Mouse (Mus musculus) embryonic facial prominence, embryonic 15.5 days (tissue): Measurements from ENCODE around the gene Caprin1. TPM values are rescaled to one million over a fixed set of nuclear protein-coding genes. Genes with fewer than 3 reads are reported as not detected.

Source experiments
- ATAC-seq: fragments of 200-750 bp; cut with Nextera tagmentation; 2 replicates; pipeline ENCODE4 v1.8.0; 2017; ENCODE audit warnings: low read depth, moderate TSS enrichment; ENCODE audit not compliant: insufficient number of reproducible peaks, low FRiP score, low TSS enrichment
- H3K27ac ChIP-seq: fragments of 300-500 bp; sonication (generic); replicated peaks from 2 replicates; pipeline ENCODE4 v1.5.1; 2015; ENCODE audit warnings: mild to moderate bottlenecking, inconsistent platforms
- H3K27me3 ChIP-seq: fragments of 300-500 bp; sonication (generic); 2 replicates; pipeline ENCODE4 v1.6.1; 2015; ENCODE audit warnings: inconsistent platforms
- H3K36me3 ChIP-seq: fragments of 300-500 bp; sonication (generic); 2 replicates; pipeline ENCODE4 v1.6.1; 2015; ENCODE audit warnings: mild to moderate bottlenecking, inconsistent platforms
- H3K4me1 ChIP-seq: fragments of 300-500 bp; sonication (generic); 2 replicates; pipeline ENCODE4 v1.6.1; 2015; ENCODE audit warnings: inconsistent platforms
- H3K4me2 ChIP-seq: fragments of 300-500 bp; sonication (generic); replicated peaks from 2 replicates; pipeline ENCODE4 v1.6.1; 2015; ENCODE audit warnings: mild to moderate bottlenecking, inconsistent platforms
- H3K4me3 ChIP-seq: fragments of 300-500 bp; sonication (generic); replicated peaks from 2 replicates; pipeline ENCODE4 v1.5.1; 2015; ENCODE audit warnings: mild to moderate bottlenecking, inconsistent platforms
- H3K9ac ChIP-seq: fragments of 300-500 bp; sonication (generic); 2 replicates; pipeline ENCODE4 v1.6.1; 2015; ENCODE audit warnings: inconsistent platforms
- H3K9me3 ChIP-seq: fragments of 300-500 bp; sonication (generic); replicated peaks from 2 replicates; pipeline ENCODE4 v1.6.1; 2016; ENCODE audit warnings: inconsistent platforms
- WGBS: fragments of 180-500 bp; shearing (Covaris S2); methylation state at CpG from one replicate; pipeline ENCODE4 v1.1.7; 2015; 5-methylcytosine and 5-hydroxymethylcytosine counted together
- polyA plus RNA-seq: library from polyadenylated mRNA; unstranded; fragments of >200 nt; fragmentation: Nextera tagmentation; extraction: Ambion mirVana; gene quantifications from 2 replicates; pipeline ENCODE4 v1.2.1, GENCODE M21; 2015

Gene Caprin1
- polyA plus RNA-seq, 1 experiment from 2014 or later = 248 TPM

DNA sequence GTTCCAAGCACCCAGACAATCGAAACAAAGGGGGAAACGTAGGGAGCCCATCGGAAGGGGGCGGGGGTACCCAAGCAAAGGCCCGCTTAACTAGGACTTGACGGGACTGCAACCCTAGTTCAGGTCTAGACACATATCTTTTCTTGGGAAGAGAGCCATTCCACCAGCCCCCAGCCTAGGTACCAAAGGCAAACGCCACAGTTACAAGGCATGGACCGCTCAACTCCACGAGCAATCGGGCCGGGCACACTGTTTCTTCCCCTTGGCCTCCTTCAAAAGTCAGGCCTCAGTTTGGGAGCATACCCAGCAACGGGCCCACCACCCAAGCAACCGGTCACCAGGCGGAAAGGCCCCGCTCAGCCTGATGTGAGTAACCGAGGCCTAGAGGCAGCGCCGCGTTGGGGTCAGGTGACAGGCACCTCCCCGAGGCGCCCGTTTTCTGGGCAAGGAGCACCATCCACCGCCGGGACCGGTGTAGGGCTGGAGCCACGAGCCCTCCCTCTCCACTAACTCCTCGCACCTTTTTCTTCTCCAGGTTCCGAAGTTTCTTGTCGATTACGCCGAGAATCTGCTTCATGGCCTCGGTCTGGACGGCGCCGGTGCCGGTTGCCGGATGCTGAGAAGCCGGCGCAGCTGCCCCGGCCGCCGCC is 1.1 kb downstream of the Caprin1 start:
- Histone ChIP-seq H3K4me3 (peak overlapping the region; percentile 95), H3K4me1 (peaks cover 17% of the 10 kb centered on the region), H3K4me2 (peak overlapping the region; percentile 71), H3K9me3 (no peaks in the 10 kb centered on the region), H3K36me3 (peaks cover 20% of the 10 kb centered on the region), H3K27me3 (no peaks in the 10 kb centered on the region), H3K9ac (peak overlapping the region; percentile 95), H3K27ac (peak overlapping the region; percentile 100)
- under 1% methylated on average over 42 of the region's 42 CpGs for WGBS
- ATAC-seq = no peak

GRCm38 (mm10) chr2:103795843-103796210 is 1.6 kb downstream of the Caprin1 start:
- Histone ChIP-seq H3K27ac (peak overlapping the region; percentile 100), H3K4me1 (peaks cover 20% of the 10 kb centered on the region), H3K36me3 (peaks cover 24% of the 10 kb centered on the region), H3K27me3 (no peaks in the 10 kb centered on the region), H3K4me3 (peak overlapping the region; percentile 95), H3K4me2 (peak overlapping the region; percentile 71), H3K9ac (peak overlapping the region; percentile 95), H3K9me3 (no peaks in the 10 kb centered on the region)
- 0% methylated on average over 11 of the region's 11 CpGs for WGBS
- ATAC-seq = peak; percentile 80

DNA sequence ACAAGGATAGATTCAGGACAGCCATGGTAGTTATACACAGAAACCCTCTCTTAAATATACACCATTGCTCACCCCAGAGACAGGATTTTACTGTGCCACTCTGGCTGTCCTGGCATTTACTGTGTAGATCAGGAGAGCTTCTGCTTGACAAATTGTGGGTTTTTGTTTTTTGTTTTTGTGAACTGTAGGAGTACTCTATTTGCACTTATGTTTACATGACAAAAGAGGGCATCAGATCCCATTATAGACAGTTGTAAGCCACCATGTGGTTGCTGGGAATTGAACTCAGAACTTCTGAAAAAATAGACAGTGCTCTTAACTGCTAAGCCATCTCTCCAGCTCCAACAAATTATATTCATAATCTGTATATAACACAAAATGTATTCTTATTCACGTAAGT is 5.4 kb downstream of the Caprin1 start:
- Histone ChIP-seq H3K9me3 (no peaks in the 10 kb centered on the region), H3K27me3 (no peaks in the 10 kb centered on the region), H3K9ac (no peak overlapping the region), H3K36me3 (peaks cover 39% of the 10 kb centered on the region), H3K4me1 (peaks cover 20% of the 10 kb centered on the region), H3K27ac (no peak overlapping the region), H3K4me3 (no peak overlapping the region), H3K4me2 (no peak overlapping the region)
- WGBS = 97% methylated on average over 1 of the region's 1 CpGs
- ATAC-seq = no peak

- Histone ChIP-seq H3K4me1 (peaks cover 4% of the 10 kb centered on the region; the same call in 1 of the 2 replicates), H3K4me3 (no peak overlapping the region), H3K9me3 (no peaks in the 10 kb centered on the region), H3K9ac (no peak overlapping the region), H3K27ac (no peak overlapping the region), H3K27me3 (no peaks in the 10 kb centered on the region), H3K36me3 (peaks cover 25% of the 10 kb centered on the region), H3K4me2 (no peak overlapping the region)
- WGBS = 98% methylated on average over 1 of the region's 1 CpGs
- ATAC-seq = no peak
These were observed 11.7 kb downstream of the Caprin1 start for GRCm38 (mm10) chr2:103785735-103786134.

GRCm38 (mm10) chr2:103784621-103785020 is 12.8 kb downstream of the Caprin1 start:
- Histone ChIP-seq H3K4me1 (peaks cover 4% of the 10 kb centered on the region; the same call in 1 of the 2 replicates), H3K9me3 (no peaks in the 10 kb centered on the region), H3K27ac (no peak overlapping the region), H3K4me3 (no peak overlapping the region), H3K36me3 (peaks cover 29% of the 10 kb centered on the region), H3K9ac (no peak overlapping the region), H3K4me2 (no peak overlapping the region), H3K27me3 (no peaks in the 10 kb centered on the region)
- WGBS = 80% methylated on average over 4 of the region's 4 CpGs
- no peak for ATAC-seq

DNA sequence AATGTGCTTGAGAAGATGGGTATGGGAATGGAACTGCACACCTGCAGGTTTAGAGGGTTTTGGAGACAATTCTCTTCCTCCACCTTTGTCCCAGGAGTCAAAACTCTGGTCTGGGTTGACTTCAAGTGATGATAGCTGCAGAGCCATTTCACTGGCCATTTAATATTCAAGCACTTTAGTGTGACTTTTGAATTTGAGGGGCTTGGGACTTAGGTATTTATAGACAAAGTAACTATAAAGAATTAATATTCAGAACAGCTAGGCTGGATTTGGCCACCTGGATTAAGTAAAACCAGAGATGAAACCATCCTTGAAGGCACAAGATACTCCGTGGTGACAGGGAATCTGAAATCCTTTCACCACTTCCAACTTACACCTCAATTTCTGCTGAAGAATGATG is 35.0 kb downstream of the Caprin1 start:
- 44% methylated on average over 1 of the region's 1 CpGs for WGBS
- H3K4me1 ChIP-seq = peaks cover 13% of the 10 kb centered on the region; the same call in 1 of the 2 replicates
- peak overlapping the region; percentile 80; the same call in 1 of the 2 replicates for H3K4me2 ChIP-seq
- H3K27ac ChIP-seq = no peak overlapping the region
- no peaks in the 10 kb centered on the region for H3K27me3 ChIP-seq
- peaks cover 16% of the 10 kb centered on the region for H3K36me3 ChIP-seq
- no peak overlapping the region for H3K9ac ChIP-seq
- no peak for ATAC-seq
- no peaks in the 10 kb centered on the region for H3K9me3 ChIP-seq
- H3K4me3 ChIP-seq = no peak overlapping the region

DNA sequence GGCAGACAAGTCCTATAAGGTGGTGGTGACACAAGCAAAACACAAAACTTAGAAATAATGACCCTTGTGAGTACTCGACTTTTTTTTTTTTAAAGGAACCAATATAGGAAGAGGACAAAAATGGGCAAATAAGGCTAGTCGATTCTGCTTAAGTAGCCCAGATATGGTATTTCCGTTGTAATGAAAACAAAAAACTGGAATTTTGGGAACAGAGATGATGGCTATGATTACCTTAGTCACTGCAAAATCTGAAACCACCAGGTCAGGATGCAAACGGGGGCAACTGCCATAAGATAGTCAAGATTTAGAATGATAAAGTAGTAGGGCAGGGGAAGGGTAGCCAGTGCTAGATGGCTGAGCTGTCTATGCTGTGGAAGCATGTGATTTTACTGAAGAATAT is 35.5 kb downstream of the Caprin1 start:
- Histone ChIP-seq H3K9me3 (no peaks in the 10 kb centered on the region), H3K27ac (no peak overlapping the region), H3K4me3 (peak overlapping the region; percentile 87), H3K9ac (no peak overlapping the region), H3K4me1 (peaks cover 13% of the 10 kb centered on the region; the same call in 1 of the 2 replicates), H3K27me3 (no peaks in the 10 kb centered on the region), H3K4me2 (peak overlapping the region; percentile 80), H3K36me3 (peaks cover 19% of the 10 kb centered on the region)
- 32% methylated on average over 4 of the region's 4 CpGs for WGBS
- no peak for ATAC-seq

DNA sequence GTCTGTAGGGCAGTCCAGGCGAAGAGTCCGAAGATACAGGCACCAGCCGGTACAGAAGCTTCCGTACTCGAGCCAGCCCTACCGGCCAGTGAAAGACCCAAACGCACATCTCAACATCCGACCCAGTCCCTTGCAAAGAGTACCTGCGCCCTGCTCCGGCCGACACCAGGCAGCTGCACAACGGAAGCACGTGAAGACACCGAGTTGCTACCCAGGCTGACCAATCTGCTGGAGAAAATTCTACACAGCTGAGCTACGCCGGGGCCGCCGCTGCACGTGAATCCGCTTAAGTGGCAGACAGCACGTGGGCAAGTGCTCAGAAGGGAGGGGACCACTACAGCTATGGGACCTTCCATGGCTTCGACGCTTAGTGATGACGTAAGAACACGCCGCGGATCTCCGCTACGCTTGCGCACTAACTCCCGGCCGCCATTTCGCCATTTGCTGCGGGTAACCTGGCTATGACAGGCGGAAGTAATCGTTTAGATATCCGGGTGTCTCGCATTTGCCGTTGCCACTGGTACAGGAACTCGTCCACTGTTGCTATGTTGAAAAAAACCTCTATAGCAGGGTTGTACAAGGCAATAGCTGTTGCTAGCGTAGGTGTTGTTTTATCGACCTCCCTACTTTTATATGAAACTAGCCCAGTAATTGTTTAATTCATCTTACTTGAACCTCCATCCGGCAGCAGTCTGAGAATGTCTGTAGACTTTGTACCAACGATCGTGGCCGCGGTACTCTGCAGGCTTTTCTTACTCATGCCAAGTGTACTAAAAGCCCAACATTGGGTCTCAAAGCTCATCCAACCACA is 36.3 kb downstream of the Caprin1 start, which contains the start of gene Nat10:
Nat10 (minus strand) TSS at position 365 of the 811 bp plus-strand sequence.
- WGBS = under 1% methylated on average over 47 of the region's 47 CpGs
- Histone ChIP-seq H3K9ac (peak within 1 kb of the TSS; percentile 60), H3K36me3 (peaks cover 17% of the 10 kb centered on the region), H3K27ac (peak within 1 kb of the TSS; percentile 79), H3K4me2 (peak within 1 kb of the TSS; percentile 80), H3K4me3 (peak within 1 kb of the TSS; percentile 87), H3K4me1 (peaks cover 13% of the 10 kb centered on the region; the same call in 1 of the 2 replicates), H3K9me3 (no peaks in the 10 kb centered on the region), H3K27me3 (no peaks in the 10 kb centered on the region)
- peak; percentile 96 for ATAC-seq

DNA sequence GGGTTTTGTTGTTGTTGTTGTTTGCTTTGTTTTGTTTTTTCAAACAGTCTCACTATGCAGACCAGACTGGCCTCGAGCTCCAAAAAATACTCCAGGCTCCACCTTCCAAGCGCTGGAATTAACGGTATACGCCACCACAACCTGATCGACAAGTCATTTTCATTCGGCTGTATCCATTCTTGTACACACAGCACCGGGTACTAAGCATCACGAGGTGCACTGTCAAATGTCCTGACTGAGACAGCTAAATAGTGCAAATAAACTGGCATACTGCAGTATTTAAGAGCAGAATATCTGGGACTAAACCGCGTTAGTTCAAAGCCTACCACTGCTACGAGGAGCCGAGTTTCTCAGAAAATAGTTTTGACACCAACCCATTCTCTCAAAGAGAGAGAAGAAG is 37.0 kb downstream of the Caprin1 start:
- peak overlapping the region; percentile 79 for H3K27ac ChIP-seq

DNA sequence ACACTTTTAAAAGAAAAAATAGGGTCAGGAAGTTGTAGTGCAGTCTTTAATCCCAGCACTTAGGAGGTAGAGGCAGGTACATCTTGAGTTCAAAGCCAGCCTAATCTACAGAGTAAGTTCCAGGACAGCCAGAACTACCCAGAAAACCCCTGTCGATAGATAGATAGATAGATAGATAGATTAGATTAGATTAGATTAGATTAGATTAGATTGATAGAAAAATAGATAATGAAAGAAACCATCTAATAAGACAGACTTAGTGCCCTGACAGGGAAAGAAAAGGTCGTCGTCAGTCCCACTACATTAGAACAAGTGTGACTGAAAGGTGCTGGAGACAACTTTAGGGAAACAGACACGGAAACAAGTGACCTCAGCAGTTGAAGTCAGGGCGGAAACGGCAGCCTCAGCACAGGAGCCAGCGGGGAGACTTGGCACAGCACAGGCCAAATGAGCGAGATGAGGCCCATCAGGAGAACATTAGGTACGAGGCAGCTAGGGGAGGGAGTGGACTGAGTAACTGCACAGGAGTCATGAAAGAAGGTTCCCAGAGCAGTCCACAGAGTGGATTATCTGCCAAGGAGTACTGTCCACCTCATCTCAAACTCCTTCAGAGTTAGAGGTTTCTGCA is 41.9 kb downstream of the Caprin1 start:
- no peak overlapping the region for H3K4me2 ChIP-seq
- H3K4me3 ChIP-seq = no peak overlapping the region
- H3K27ac ChIP-seq = no peak overlapping the region
- 84% methylated on average over 9 of the region's 9 CpGs for WGBS
- H3K9me3 ChIP-seq = no peaks in the 10 kb centered on the region
- H3K36me3 ChIP-seq = peaks cover 64% of the 10 kb centered on the region
- no peak for ATAC-seq
- H3K27me3 ChIP-seq = no peaks in the 10 kb centered on the region
- no peak overlapping the region for H3K9ac ChIP-seq
- peaks cover 4% of the 10 kb centered on the region; the same call in 1 of the 2 replicates for H3K4me1 ChIP-seq

More for the DNA sequence above, 37.0 kb downstream of the Caprin1 start:
- Histone ChIP-seq H3K9me3 (no peaks in the 10 kb centered on the region), H3K4me3 (peak overlapping the region; percentile 87), H3K4me2 (peak overlapping the region; percentile 80), H3K27me3 (no peaks in the 10 kb centered on the region), H3K9ac (peak overlapping the region; percentile 60), H3K36me3 (peaks cover 19% of the 10 kb centered on the region; the same call in 1 of the 2 replicates), H3K4me1 (peaks cover 13% of the 10 kb centered on the region; the same call in 1 of the 2 replicates)
- under 1% methylated on average over 12 of the region's 12 CpGs for WGBS
- no peak for ATAC-seq

- no peaks in the 10 kb centered on the region for H3K27me3 ChIP-seq
- H3K4me1 ChIP-seq = no peaks in the 10 kb centered on the region
- 89% methylated on average over 3 of the region's 3 CpGs for WGBS
- H3K27ac ChIP-seq = no peak overlapping the region
- H3K9me3 ChIP-seq = no peaks in the 10 kb centered on the region
- no peak overlapping the region for H3K4me2 ChIP-seq
- H3K4me3 ChIP-seq = no peak overlapping the region
- H3K36me3 ChIP-seq = peaks cover 73% of the 10 kb centered on the region
- no peak for ATAC-seq
- H3K9ac ChIP-seq = no peak overlapping the region
These were observed 42.8 kb downstream of the Caprin1 start for GRCm38 (mm10) chr2:103754614-103755013.
